Mouse (Mus musculus): ENCODE results near the gene Scarf1. TPM values are rescaled to one million over a fixed set of nuclear protein-coding genes. Genes with fewer than 3 reads are reported as not detected.

Scarf1 gene
- polyA plus RNA-seq, 1 experiment from 2014 or later, result 4.2 TPM

MicroRNAs within 50 kb of the gene (microRNA counts, 519-probe panel; counts per million panel counts)
- microRNA mmu-miR-22, result 5,521 counts per million, percentile 70 among the panel's probes with 10 or more counts

Small RNA genes within 50 kb of the gene (microRNA-seq; reads per million reads assigned to microRNA genes)
- gene Mir22 (ENCODE audit: insufficient number of aligned reads), result 4,885 reads per million, percentile 86 among the genes with 10 or more reads in this experiment
- not detected for gene Mir3971 (ENCODE audit: insufficient number of aligned reads)

Other genes with a start within 250 kb of the Scarf1 start
- 140 and 146 TPM in 2 replicates for gene Rpa1, start 165.2 kb upstream of the Scarf1 start, polyA plus RNA-seq (2014; fragmentation: Nextera tagmentation; extraction: Ambion mirVana)
- 17.3 and 20.0 TPM in 2 replicates for gene Smyd4, start 165.1 kb upstream of the Scarf1 start, polyA plus RNA-seq (2014; fragmentation: Nextera tagmentation; extraction: Ambion mirVana)
- gene Serpinf1, start 90.8 kb upstream of the Scarf1 start, polyA plus RNA-seq (2014; fragmentation: Nextera tagmentation; extraction: Ambion mirVana), result 53.6 and 69.3 TPM in 2 replicates
- gene Serpinf2, start 73.9 kb upstream of the Scarf1 start, polyA plus RNA-seq (2014; fragmentation: Nextera tagmentation; extraction: Ambion mirVana), result not detected in 2 replicates
- 6.3 and 6.5 TPM in 2 replicates for gene Wdr81, start 58.8 kb upstream of the Scarf1 start, polyA plus RNA-seq (2014; fragmentation: Nextera tagmentation; extraction: Ambion mirVana)
- gene Tlcd2, start 51.8 kb upstream of the Scarf1 start, polyA plus RNA-seq (2014; fragmentation: Nextera tagmentation; extraction: Ambion mirVana), result 9.5 TPM in 2 replicates
- gene Prpf8, start 26.7 kb upstream of the Scarf1 start, polyA plus RNA-seq (2014; fragmentation: Nextera tagmentation; extraction: Ambion mirVana), result 133 TPM in 2 replicates
- gene Rilp, start 3.4 kb upstream of the Scarf1 start, polyA plus RNA-seq (2014; fragmentation: Nextera tagmentation; extraction: Ambion mirVana), result 0.28 and 0.69 TPM in 2 replicates
- gene Slc43a2, start 18.2 kb downstream of the Scarf1 start, polyA plus RNA-seq (2014; fragmentation: Nextera tagmentation; extraction: Ambion mirVana), result 5.5 and 7.5 TPM in 2 replicates
- 79.5 and 88.5 TPM in 2 replicates for gene Pitpna, start 74.6 kb downstream of the Scarf1 start, polyA plus RNA-seq (2014; fragmentation: Nextera tagmentation; extraction: Ambion mirVana)
- 20.8 and 24.6 TPM in 2 replicates for gene Inpp5k, start 117.4 kb downstream of the Scarf1 start, polyA plus RNA-seq (2014; fragmentation: Nextera tagmentation; extraction: Ambion mirVana)
- 13.8 and 15.1 TPM in 2 replicates for gene Myo1c, start 137.0 kb downstream of the Scarf1 start, polyA plus RNA-seq (2014; fragmentation: Nextera tagmentation; extraction: Ambion mirVana)
- gene Crk, start 165.7 kb downstream of the Scarf1 start, polyA plus RNA-seq (2014; fragmentation: Nextera tagmentation; extraction: Ambion mirVana), result 140 and 143 TPM in 2 replicates
- 1,460 and 1,571 TPM in 2 replicates for gene Ywhae, start 219.3 kb downstream of the Scarf1 start, polyA plus RNA-seq (2014; fragmentation: Nextera tagmentation; extraction: Ambion mirVana)

Measured in forebrain, embryonic 11.5 days (tissue).